Mouse (Mus musculus): Measurements from ENCODE around the gene Tnrc6c.

- TF ChIP-seq CTCF (conservative IDR thresholded peaks at IDR 0.05; ENCODE audit: insufficient read depth, insufficient read length, low read depth, low read length), result no peak
- no peak for TF ChIP-seq POLR2A (IDR thresholded peaks at IDR 0.05; ENCODE audit: low read depth, low read length)
Measured at GRCm38 (mm10) chr11:117691311-117691710, 37.2 kb downstream of the Tnrc6c start.

Measured in kidney, adult 2 months (tissue).